Mouse (Mus musculus): ENCODE measurements around the gene Acads. TPM values are rescaled to one million over a fixed set of nuclear protein-coding genes. Genes with fewer than 3 reads are reported as not detected.
"Not testable (repeated sequence)": the region's sequence is repeated elsewhere in the genome, so short reads cannot be mapped to it uniquely, and the experiment has no call there.

Acads gene
- polyA plus RNA-seq, 1 experiment from 2014 or later = 25.2 TPM

DNA sequence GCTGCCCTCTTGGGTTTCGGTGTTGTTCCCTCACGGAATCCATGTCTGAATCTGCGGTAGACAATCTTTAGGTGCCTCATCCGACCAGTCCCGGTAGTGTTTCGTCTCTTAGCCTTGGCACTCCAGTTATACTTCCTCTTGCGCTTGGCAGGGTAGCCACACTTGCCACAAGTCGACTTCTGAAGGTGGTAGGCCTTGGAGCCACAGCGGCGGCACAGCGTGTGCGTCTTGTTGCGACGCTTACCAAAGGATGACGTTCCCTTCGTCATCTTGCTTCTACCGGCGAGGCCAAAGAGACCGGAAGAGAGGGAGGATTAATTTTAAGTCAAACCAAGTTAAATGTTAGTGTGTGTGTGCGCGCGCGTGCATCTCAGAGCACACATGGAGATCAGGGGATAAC lies 15.9 kb downstream of the Acads start:
- peaks cover 47% of the 10 kb centered on the region for H3K36me3 ChIP-seq
- not testable (repeated sequence) for H3K4me1 ChIP-seq (replicated peaks); H3K27me3 ChIP-seq; H3K27ac ChIP-seq; ATAC-seq (ENCODE audit: low FRiP score); H3K9me3 ChIP-seq; H3K4me3 ChIP-seq; H3K9ac ChIP-seq; H3K4me2 ChIP-seq
- 98% methylated on average over 23 of the region's 23 CpGs for WGBS

GRCm38 (mm10) chr5:115102231-115102630 lies 16.9 kb downstream of the Acads start:
- WGBS = 92% methylated on average over 2 of the region's 2 CpGs

DNA sequence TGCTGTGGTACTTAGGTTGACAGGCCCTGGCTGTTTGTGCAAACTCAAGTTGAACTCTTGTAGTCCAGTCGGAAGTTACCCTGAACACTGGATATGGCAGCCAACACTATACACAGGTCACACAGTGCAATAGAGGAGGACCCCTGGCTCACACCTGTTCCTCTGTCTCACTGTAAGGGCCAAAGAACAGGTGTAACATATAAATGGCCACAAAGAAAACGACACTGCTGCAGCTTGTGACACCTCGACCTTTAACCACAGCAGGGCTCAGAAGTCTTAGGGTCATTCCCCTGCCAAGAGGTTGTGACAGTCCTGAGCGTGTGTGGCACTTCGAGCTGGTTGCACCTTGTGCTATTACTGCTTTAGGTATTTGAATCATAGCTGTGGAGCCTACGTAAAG lies 18.7 kb downstream of the Acads start:
- H3K4me3 ChIP-seq = no peak overlapping the region
- WGBS = 85% methylated on average over 6 of the region's 6 CpGs
- no peak overlapping the region for H3K9ac ChIP-seq
- ATAC-seq (ENCODE audit: low FRiP score) = no peak
- H3K4me2 ChIP-seq = no peak overlapping the region
- H3K9me3 ChIP-seq = no peaks in the 10 kb centered on the region
- no peaks in the 10 kb centered on the region for H3K4me1 ChIP-seq (replicated peaks)
- H3K36me3 ChIP-seq = peaks cover 75% of the 10 kb centered on the region
- H3K27ac ChIP-seq = no peak overlapping the region
- no peaks in the 10 kb centered on the region for H3K27me3 ChIP-seq

More at GRCm38 (mm10) chr5:115102231-115102630, 16.9 kb downstream of the Acads start:
- no peak overlapping the region for H3K4me2 ChIP-seq
- H3K9ac ChIP-seq = no peak overlapping the region
- H3K27ac ChIP-seq = no peak overlapping the region
- H3K36me3 ChIP-seq = peaks cover 57% of the 10 kb centered on the region
- no peaks in the 10 kb centered on the region for H3K4me1 ChIP-seq (replicated peaks)
- no peaks in the 10 kb centered on the region for H3K27me3 ChIP-seq
- no peak overlapping the region for H3K4me3 ChIP-seq
- no peaks in the 10 kb centered on the region for H3K9me3 ChIP-seq
- ATAC-seq (ENCODE audit: low FRiP score) = no peak

- no peaks in the 10 kb centered on the region for H3K9me3 ChIP-seq
- H3K27ac ChIP-seq = no peak overlapping the region
- WGBS = 90% methylated on average over 9 of the region's 9 CpGs
- H3K27me3 ChIP-seq = no peaks in the 10 kb centered on the region
- no peak overlapping the region for H3K4me3 ChIP-seq
- peaks cover 79% of the 10 kb centered on the region for H3K36me3 ChIP-seq
- no peak overlapping the region for H3K4me2 ChIP-seq
- H3K9ac ChIP-seq = no peak overlapping the region
- H3K4me1 ChIP-seq (replicated peaks) = no peaks in the 10 kb centered on the region
- no peak for ATAC-seq (ENCODE audit: low FRiP score)
These were observed 19.2 kb downstream of the Acads start for GRCm38 (mm10) chr5:115099991-115100390.

DNA sequence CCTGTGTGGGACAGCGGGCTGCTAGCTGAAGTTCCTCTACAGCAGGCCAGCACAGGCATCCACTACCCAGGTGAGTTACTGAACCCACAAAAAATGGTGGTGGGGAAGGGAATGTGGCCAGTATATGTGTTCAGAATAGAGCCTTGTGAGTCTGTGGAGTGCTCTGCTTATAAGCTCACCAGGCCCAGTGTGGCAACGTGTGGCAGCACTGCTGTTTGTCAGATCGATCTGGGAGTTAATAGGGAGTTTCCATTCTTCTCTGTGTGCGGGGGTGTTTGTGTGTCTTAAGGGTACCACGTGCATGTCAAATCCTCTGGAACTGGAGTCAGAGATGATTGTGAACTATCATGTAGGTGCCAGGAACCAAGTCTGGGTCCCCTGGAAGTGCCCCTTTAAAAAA lies 19.6 kb downstream of the Acads start:
- Histone ChIP-seq H3K36me3 (peaks cover 83% of the 10 kb centered on the region), H3K27me3 (no peaks in the 10 kb centered on the region), H3K27ac (no peak overlapping the region), H3K4me1 (replicated peaks) (no peaks in the 10 kb centered on the region), H3K9ac (no peak overlapping the region), H3K4me2 (no peak overlapping the region), H3K9me3 (no peaks in the 10 kb centered on the region), H3K4me3 (no peak overlapping the region)
- ATAC-seq (ENCODE audit: low FRiP score) = no peak
- WGBS = 79% methylated on average over 5 of the region's 5 CpGs

GRCm38 (mm10) chr5:115098195-115098594 lies 21.0 kb downstream of the Acads start, which contains the start of gene Gm10401:
Gene Gm10401, minus strand, starts transcription at chr5:115098295.
- WGBS = 97% methylated on average over 8 of the region's 8 CpGs
- no peaks in the 10 kb centered on the region for H3K9me3 ChIP-seq
- no peak for ATAC-seq (ENCODE audit: low FRiP score)
- no peak within 1 kb of the TSS for H3K4me3 ChIP-seq
- H3K9ac ChIP-seq = no peak within 1 kb of the TSS
- H3K36me3 ChIP-seq = peaks cover 76% of the 10 kb centered on the region
- no peaks in the 10 kb centered on the region for H3K27me3 ChIP-seq
- H3K4me1 ChIP-seq (replicated peaks) = no peaks in the 10 kb centered on the region
- no peak within 1 kb of the TSS for H3K4me2 ChIP-seq
- no peak within 1 kb of the TSS for H3K27ac ChIP-seq

DNA sequence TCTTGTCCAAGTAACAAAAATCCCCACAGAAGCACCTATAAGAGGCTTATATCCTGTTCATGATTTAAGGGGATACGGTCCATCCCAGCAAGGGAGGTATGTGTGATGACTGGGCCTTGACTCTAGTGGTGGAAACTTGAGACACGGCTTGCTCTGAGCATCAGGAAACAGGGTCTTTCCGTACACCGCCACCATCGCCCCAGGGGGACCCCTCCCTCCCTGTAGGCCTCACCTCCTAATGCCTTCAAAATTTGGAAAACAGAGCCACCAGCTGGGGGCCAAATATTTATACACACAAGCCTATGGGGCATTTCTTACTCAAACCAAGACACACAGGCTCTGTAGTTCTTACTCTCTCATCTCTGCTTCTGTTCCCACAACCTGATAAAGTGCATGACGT lies 27.4 kb downstream of the Acads start:
- no peak overlapping the region for H3K27ac ChIP-seq
- no peak overlapping the region for H3K4me2 ChIP-seq
- WGBS = 91% methylated on average over 6 of the region's 6 CpGs
- no peaks in the 10 kb centered on the region for H3K4me1 ChIP-seq (replicated peaks)
- H3K27me3 ChIP-seq = no peaks in the 10 kb centered on the region
- no peak for ATAC-seq (ENCODE audit: low FRiP score)
- no peaks in the 10 kb centered on the region for H3K9me3 ChIP-seq
- H3K36me3 ChIP-seq = peaks cover 77% of the 10 kb centered on the region
- H3K4me3 ChIP-seq = no peak overlapping the region
- no peak overlapping the region for H3K9ac ChIP-seq

DNA sequence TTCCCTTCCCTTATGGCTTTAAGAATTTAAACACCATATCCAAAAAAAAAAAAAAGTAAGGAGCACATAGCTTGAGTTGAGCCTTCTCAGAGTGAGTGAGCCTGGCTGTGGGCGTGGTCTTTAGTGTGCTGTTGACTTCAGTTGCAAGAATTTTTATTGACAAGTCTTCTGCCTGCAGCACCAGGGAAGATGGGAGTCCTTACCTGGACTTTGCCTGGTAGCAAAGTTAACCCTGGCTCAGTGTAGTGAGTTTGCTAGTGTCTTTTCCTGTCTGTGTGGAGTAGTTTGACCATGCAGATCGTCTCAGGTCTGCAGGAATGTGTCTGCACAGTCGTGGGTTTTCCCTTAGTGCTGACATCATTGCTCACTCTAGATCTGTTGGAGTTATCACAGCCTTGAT lies 28.1 kb downstream of the Acads start:
- WGBS = 92% methylated on average over 3 of the region's 3 CpGs
- peaks cover 77% of the 10 kb centered on the region for H3K36me3 ChIP-seq
- no peaks in the 10 kb centered on the region for H3K4me1 ChIP-seq (replicated peaks)
- H3K4me3 ChIP-seq = no peak overlapping the region
- H3K27ac ChIP-seq = no peak overlapping the region
- no peak overlapping the region for H3K4me2 ChIP-seq
- ATAC-seq (ENCODE audit: low FRiP score) = no peak
- no peaks in the 10 kb centered on the region for H3K27me3 ChIP-seq
- no peaks in the 10 kb centered on the region for H3K9me3 ChIP-seq
- H3K9ac ChIP-seq = no peak overlapping the region

- Histone ChIP-seq H3K4me1 (replicated peaks) (no peaks in the 10 kb centered on the region), H3K9ac (no peak overlapping the region), H3K9me3 (no peaks in the 10 kb centered on the region), H3K4me2 (no peak overlapping the region), H3K27ac (no peak overlapping the region), H3K4me3 (no peak overlapping the region), H3K36me3 (peaks cover 74% of the 10 kb centered on the region), H3K27me3 (no peaks in the 10 kb centered on the region)
- 95% methylated on average over 5 of the region's 5 CpGs for WGBS
- ATAC-seq (ENCODE audit: low FRiP score) = no peak
These were observed 29.4 kb downstream of the Acads start for GRCm38 (mm10) chr5:115089592-115090268.

DNA sequence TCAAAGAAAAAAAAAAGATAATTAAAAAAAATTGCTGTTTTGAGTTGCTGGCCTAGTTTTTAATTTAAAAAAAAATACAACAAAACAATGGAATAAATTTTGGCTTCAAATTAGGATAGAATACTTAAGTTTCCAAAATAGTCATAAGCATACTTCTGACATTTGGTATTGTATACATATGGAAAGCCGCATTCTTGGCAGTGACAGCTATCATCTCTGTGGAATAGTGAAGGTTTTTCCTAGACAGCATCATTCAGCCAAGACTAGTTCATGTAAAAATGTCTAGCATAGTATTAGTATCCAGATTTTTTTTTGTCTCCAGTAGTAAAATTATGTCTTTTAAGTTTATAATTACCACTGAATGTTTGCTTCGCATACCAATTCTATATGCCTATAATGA lies 33.5 kb downstream of the Acads start:
- Histone ChIP-seq H3K9ac (no peak overlapping the region), H3K9me3 (no peaks in the 10 kb centered on the region), H3K4me3 (no peak overlapping the region), H3K4me1 (replicated peaks) (0 out of 2 replicates have a peak, but pooled peaks cover 3% of the 10 kb centered on the region), H3K27me3 (no peaks in the 10 kb centered on the region), H3K4me2 (no peak overlapping the region), H3K36me3 (peaks cover 83% of the 10 kb centered on the region), H3K27ac (no peak overlapping the region)
- WGBS = 97% methylated on average over 2 of the region's 2 CpGs
- no peak for ATAC-seq (ENCODE audit: low FRiP score)

GRCm38 (mm10) chr5:115083492-115083891 lies 35.7 kb downstream of the Acads start:
- Histone ChIP-seq H3K4me3 (no peak overlapping the region), H3K4me1 (replicated peaks) (0 out of 2 replicates have a peak, but pooled peaks cover 3% of the 10 kb centered on the region), H3K9me3 (no peaks in the 10 kb centered on the region), H3K27me3 (no peaks in the 10 kb centered on the region), H3K9ac (no peak overlapping the region), H3K27ac (no peak overlapping the region), H3K4me2 (no peak overlapping the region), H3K36me3 (peaks cover 61% of the 10 kb centered on the region)
- WGBS = 92% methylated on average over 6 of the region's 6 CpGs
- ATAC-seq (ENCODE audit: low FRiP score) = no peak

DNA sequence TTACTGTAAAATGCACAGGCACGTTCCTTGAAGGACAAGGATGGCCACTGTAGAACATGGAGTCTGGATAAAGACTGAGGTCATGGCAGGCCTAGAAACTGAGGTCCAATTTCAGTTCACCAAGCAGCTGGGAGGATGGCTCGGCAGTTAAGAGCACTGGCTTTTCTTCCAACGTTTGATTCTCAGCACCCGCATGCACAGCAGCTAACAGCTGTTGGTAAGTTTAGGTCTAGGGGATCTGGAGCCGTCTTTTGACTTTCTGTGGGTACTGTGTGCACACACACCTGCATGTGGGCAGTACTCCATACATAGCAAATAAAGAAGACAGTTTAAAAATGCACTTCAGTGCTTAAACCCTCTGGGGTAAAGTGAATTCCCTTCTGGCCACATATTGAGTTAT lies 37.5 kb downstream of the Acads start:
- 90% methylated on average over 5 of the region's 5 CpGs for WGBS

DNA sequence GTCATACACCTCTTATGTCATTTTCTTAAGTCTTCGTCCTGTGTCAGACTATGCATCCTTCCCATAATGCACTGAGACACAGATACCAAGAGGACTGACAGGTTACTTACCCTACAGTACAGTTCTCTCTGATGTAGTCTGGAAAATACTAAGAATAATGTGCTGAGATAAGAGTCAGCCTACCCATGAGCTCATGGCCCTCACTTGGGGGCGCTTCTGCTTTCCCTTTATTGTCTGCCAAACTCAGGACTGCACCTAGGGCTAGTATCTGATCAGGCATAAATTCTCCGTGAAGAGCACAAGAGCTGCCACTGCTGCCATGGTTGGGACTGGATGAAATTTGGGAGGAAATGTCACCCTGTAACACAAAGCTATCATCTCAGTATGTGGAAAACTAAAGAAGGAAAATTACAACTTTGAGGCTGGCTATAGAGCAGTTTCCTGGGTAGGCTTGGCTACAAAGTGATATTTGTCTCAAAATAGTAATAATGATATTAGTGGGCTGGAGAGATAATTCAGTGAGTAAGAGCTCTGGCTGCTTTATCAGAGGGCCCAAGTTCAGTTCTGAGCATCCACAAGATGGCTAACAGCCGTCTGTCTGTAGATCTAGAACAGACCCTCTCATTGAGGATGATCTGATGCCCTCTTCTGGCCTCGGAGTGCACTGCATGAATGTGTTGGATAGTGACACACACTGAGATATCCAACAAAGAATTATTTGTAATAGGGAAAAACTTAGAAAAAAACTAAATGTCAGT lies 42.8 kb downstream of the Acads start:
- Histone ChIP-seq H3K9ac (no peak overlapping the region), H3K4me1 (replicated peaks) (peaks cover 15% of the 10 kb centered on the region), H3K4me2 (no peak overlapping the region), H3K27me3 (no peaks in the 10 kb centered on the region), H3K9me3 (no peaks in the 10 kb centered on the region), H3K27ac (no peak overlapping the region), H3K4me3 (no peak overlapping the region), H3K36me3 (peaks cover 14% of the 10 kb centered on the region)
- ATAC-seq (ENCODE audit: low FRiP score) = no peak
- 61% methylated on average over 5 of the region's 5 CpGs for WGBS

More for the DNA sequence above, 37.5 kb downstream of the Acads start:
- Histone ChIP-seq H3K4me2 (no peak overlapping the region), H3K9ac (no peak overlapping the region), H3K27me3 (no peaks in the 10 kb centered on the region), H3K36me3 (peaks cover 43% of the 10 kb centered on the region), H3K4me3 (no peak overlapping the region), H3K4me1 (replicated peaks) (0 out of 2 replicates have a peak, but pooled peaks cover 3% of the 10 kb centered on the region), H3K27ac (no peak overlapping the region), H3K9me3 (no peaks in the 10 kb centered on the region)
- ATAC-seq (ENCODE audit: low FRiP score) = no peak

All from hindbrain, embryonic 13.5 days (tissue).